Mouse (Mus musculus) kidney, postnatal 0 days (tissue): ENCODE measurements at regions not wholly inside any gene's neighbourhood (a gene's known extent, or its start where the extent isn't known, plus 50 kb on each side); places are given as distances from the start of the nearest gene placed in this dataset. TPM values are rescaled to one million over a fixed set of nuclear protein-coding genes. Genes with fewer than 3 reads are reported as not detected.

Experiments
- ATAC-seq: fragments of 200-750 bp; cut with Nextera tagmentation; replicated peaks from 2 replicates; pipeline ENCODE4 v1.8.0; 2017; ENCODE audit warnings: low read depth, moderate number of reproducible peaks, moderate TSS enrichment, moderate library complexity; ENCODE audit not compliant: low FRiP score
- DNase-seq: peaks from one replicate; pipeline ENCODE4 v3.0.0-alpha.2; 2016; ENCODE audit warnings: low spot score
- H3K27ac ChIP-seq: fragments of 300-500 bp; sonication (generic); 2 replicates; pipeline ENCODE4 v1.5.1; 2014; ENCODE audit warnings: mild to moderate bottlenecking
- H3K27me3 ChIP-seq: fragments of 300-500 bp; sonication (generic); 2 replicates; pipeline ENCODE4 v1.6.1; 2014; ENCODE audit warnings: low read length, mixed read lengths; ENCODE audit not compliant: insufficient read depth
- H3K36me3 ChIP-seq: fragments of 300-500 bp; sonication (generic); 2 replicates; pipeline ENCODE4 v1.6.1; 2014; ENCODE audit warnings: low read length, mixed read lengths; ENCODE audit not compliant: insufficient read depth
- H3K4me1 ChIP-seq: fragments of 300-500 bp; sonication (generic); replicated peaks from 2 replicates; pipeline ENCODE4 v1.6.1; 2014; ENCODE audit warnings: antibody characterized with exemption, low read length, mixed read lengths; ENCODE audit not compliant: insufficient read depth
- H3K4me2 ChIP-seq: fragments of 300-500 bp; sonication (generic); 2 replicates; pipeline ENCODE4 v1.6.1; 2014; ENCODE audit warnings: mild to moderate bottlenecking, low read length, moderate library complexity, mixed read lengths
- H3K4me3 ChIP-seq: fragments of 300-500 bp; sonication (generic); replicated peaks from 2 replicates; pipeline ENCODE4 v1.5.1; 2014; ENCODE audit warnings: low read depth, low read length
- H3K9ac ChIP-seq: fragments of 300-500 bp; sonication (generic); 2 replicates; pipeline ENCODE4 v1.6.1; 2014; ENCODE audit warnings: low read depth, low read length
- H3K9me3 ChIP-seq: fragments of 300-500 bp; sonication (generic); replicated peaks from 2 replicates; pipeline ENCODE4 v1.6.1; 2016; ENCODE audit warnings: low read length, inconsistent platforms, mixed read lengths
- CTCF ChIP-seq: IDR thresholded peaks from 2 replicates; pipeline ENCODE4 v1.5.1; 2016; ENCODE audit warnings: antibody characterized with exemption, low read depth, mild to moderate bottlenecking, moderate library complexity
- WGBS: fragments of 180-500 bp; shearing (Covaris S2); extraction: QIAGEN DNeasy Blood & Tissue Kit; methylation state at CpG from one replicate; pipeline ENCODE4 v1.1.7; 2014; 5-methylcytosine and 5-hydroxymethylcytosine counted together
- microRNA-seq: library from miRNA; unstranded; fragments of <30 nt; microRNA quantifications from one replicate; pipeline ENCODE4, GENCODE M21; 2016

DNA sequence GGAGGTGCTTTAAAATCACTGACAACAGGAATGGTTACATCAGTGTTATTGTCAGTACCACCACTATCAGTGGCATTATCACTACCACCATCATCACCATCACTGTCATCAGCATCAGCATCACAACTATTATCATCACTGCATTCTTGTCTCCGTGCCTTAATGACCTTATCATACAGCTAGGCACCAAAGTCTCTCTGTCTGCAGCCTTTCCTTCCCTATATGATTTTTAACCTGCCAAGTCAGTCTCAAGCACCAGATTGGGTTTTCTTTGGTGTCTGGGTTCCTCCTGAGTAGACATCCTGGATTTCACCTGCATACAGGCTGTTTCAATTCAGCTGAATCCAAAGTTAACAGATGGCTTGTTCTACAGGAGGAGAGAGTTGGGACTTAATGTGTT, 78.9 kb upstream of the Api5 start:
- H3K27ac ChIP-seq, result no peak overlapping the region
- no peaks in the 10 kb centered on the region for H3K27me3 ChIP-seq
- H3K9me3 ChIP-seq, result no peaks in the 10 kb centered on the region
- H3K4me2 ChIP-seq, result no peak overlapping the region
- TF ChIP-seq CTCF, result no peak
- DNase-seq (no peak), ATAC-seq (no peak)
- no peaks in the 10 kb centered on the region for H3K4me1 ChIP-seq
- WGBS, result 73% methylated on average over 1 of the region's 1 CpGs
- H3K36me3 ChIP-seq, result no peaks in the 10 kb centered on the region
- no peak overlapping the region for H3K4me3 ChIP-seq
- no peak overlapping the region for H3K9ac ChIP-seq

DNA sequence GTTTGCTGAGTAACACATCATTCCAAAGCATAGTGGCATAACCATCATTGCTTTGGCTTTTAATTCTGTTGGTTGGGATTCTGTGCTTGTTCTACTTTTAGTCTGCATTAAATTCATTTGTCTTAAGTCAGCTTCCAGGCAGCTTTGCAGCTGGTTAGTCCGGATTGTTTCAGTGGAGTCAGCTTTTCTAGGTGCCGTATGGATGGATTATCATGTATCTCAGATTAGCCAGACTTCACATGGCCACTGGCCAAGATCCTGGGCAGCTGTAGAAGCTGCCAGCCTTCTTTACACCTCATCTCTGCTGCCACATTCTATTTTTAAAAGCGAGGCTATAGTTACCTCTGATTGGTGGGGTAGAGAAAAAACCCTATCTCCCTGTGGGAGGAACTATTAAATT, 74.1 kb upstream of the Api5 start:
- Histone ChIP-seq H3K9ac (no peak overlapping the region), H3K4me2 (no peak overlapping the region), H3K36me3 (no peaks in the 10 kb centered on the region), H3K4me3 (no peak overlapping the region), H3K27me3 (no peaks in the 10 kb centered on the region), H3K27ac (no peak overlapping the region), H3K9me3 (no peaks in the 10 kb centered on the region), H3K4me1 (no peaks in the 10 kb centered on the region)
- no peak for DNase-seq
- 63% methylated on average over 3 of the region's 3 CpGs for WGBS
- no peak for ATAC-seq
- TF ChIP-seq CTCF, result no peak

DNA sequence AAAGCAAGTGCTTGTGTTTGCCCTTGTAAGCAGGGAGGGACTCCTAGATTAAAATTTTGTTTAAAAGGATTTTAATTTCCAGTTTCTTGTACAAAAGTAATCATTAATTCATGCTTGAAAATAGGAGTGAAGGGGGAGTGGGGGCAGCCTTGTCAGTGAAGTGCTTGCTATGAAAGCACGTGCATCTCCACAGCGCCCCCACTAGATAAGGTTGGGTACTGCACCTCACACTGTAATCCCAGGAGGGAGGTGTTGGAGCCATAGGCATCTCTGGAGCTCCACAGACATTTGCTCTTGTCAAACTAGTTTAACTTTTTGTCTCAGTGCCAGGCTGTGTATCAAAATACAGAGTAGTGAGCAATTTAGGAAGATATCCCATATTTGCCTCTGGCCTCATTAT, 62.7 kb upstream of the Api5 start:
- 35% methylated on average over 2 of the region's 2 CpGs for WGBS
- no peak for ATAC-seq
- no peak overlapping the region for H3K9ac ChIP-seq
- DNase-seq, result no peak
- no peaks in the 10 kb centered on the region for H3K27me3 ChIP-seq
- H3K4me1 ChIP-seq, result no peaks in the 10 kb centered on the region
- peak; percentile 22; the same call in 1 of the 2 replicates for TF ChIP-seq CTCF
- H3K27ac ChIP-seq, result no peak overlapping the region
- H3K9me3 ChIP-seq, result no peaks in the 10 kb centered on the region
- H3K4me3 ChIP-seq, result no peak overlapping the region
- no peak overlapping the region for H3K4me2 ChIP-seq
- no peaks in the 10 kb centered on the region for H3K36me3 ChIP-seq

DNA sequence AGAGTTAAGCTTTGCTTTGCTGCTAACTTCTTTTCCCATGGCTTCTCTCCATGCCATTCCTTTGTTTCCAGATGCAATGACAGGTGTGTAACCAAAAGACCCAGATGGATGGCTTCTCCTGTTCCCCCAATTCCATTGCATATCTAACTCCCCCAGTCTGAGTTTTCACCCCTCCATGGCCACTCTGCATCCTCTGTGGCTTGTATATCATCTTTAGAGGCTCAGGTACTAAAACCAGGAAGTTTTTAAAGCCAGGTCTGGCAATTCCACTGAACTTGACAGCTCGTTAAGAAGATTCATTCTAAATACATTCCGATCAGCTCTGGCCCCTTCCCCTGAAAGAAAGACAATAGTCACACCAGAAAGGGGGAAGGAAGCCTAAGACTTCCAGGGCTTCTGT, 60.6 kb upstream of the Api5 start:
- Histone ChIP-seq H3K36me3 (no peaks in the 10 kb centered on the region), H3K27ac (no peak overlapping the region), H3K4me2 (no peak overlapping the region), H3K27me3 (no peaks in the 10 kb centered on the region), H3K4me3 (no peak overlapping the region), H3K9ac (no peak overlapping the region), H3K9me3 (no peaks in the 10 kb centered on the region), H3K4me1 (no peaks in the 10 kb centered on the region)
- ATAC-seq (peak; percentile 54; the same call in 1 of the 2 replicates), DNase-seq (peak; percentile 70)
- no peak for TF ChIP-seq CTCF
- 23% methylated on average over 2 of the region's 2 CpGs for WGBS

Small RNA genes lying in the stretch of these regions (microRNA-seq; reads per million reads assigned to microRNA genes)
- not detected for gene Gm44461
